Mouse (Mus musculus) midbrain, embryonic 11.5 days (tissue): ENCODE measurements around the gene Ugt1a9. TPM values are rescaled to one million over a fixed set of nuclear protein-coding genes. Genes with fewer than 3 reads are reported as not detected.
A peak's percentile ranks its signal among the peaks of the same experiment; 100 is the strongest.

ENCODE experiments used
- ATAC-seq: fragments of 200-750 bp; cut with Nextera tagmentation; 2 replicates; pipeline ENCODE4 v1.8.0; 2017; ENCODE audit warnings: moderate TSS enrichment, moderate library complexity; ENCODE audit not compliant: low FRiP score
- DNase-seq: peaks from one replicate; pipeline ENCODE4 v3.0.0; 2015; ENCODE audit warnings: low spot score; ENCODE audit errors: missing footprints
- H3K27ac ChIP-seq: fragments of 300-500 bp; sonication (generic); 2 replicates; pipeline ENCODE4 v1.5.1; 2014; ENCODE audit warnings: low read depth, low read length
- H3K27me3 ChIP-seq: fragments of 300-500 bp; sonication (generic); 2 replicates; pipeline ENCODE4 v1.6.1; 2014; ENCODE audit warnings: mild to moderate bottlenecking, low read length, moderate library complexity, mixed read lengths; ENCODE audit not compliant: control insufficient read depth, insufficient read depth
- H3K36me3 ChIP-seq: fragments of 300-500 bp; sonication (generic); 2 replicates; pipeline ENCODE4 v1.6.1; 2014; ENCODE audit warnings: mild to moderate bottlenecking, low read length, moderate library complexity, mixed read lengths; ENCODE audit not compliant: control insufficient read depth, insufficient read depth
- H3K4me1 ChIP-seq: fragments of 300-500 bp; sonication (generic); 2 replicates; pipeline ENCODE4 v1.6.1; 2014; ENCODE audit warnings: low read length; ENCODE audit not compliant: control insufficient read depth, insufficient read depth
- H3K4me2 ChIP-seq: fragments of 300-500 bp; sonication (generic); 2 replicates; pipeline ENCODE4 v1.6.1; 2014; ENCODE audit warnings: mild to moderate bottlenecking, moderate library complexity
- H3K4me3 ChIP-seq: fragments of 300-500 bp; sonication (generic); 2 replicates; pipeline ENCODE4 v1.5.1; 2014; ENCODE audit warnings: low read depth, low read length
- H3K9ac ChIP-seq: fragments of 300-500 bp; sonication (generic); 2 replicates; pipeline ENCODE4 v1.6.1; 2014; ENCODE audit warnings: low read length
- H3K9me3 ChIP-seq: fragments of 300-500 bp; sonication (generic); 2 replicates; pipeline ENCODE4 v1.6.1; 2016; ENCODE audit warnings: low read length; ENCODE audit not compliant: control insufficient read depth
- WGBS: fragments of 180-500 bp; shearing (Covaris S2); extraction: QIAGEN DNeasy Blood & Tissue Kit; methylation state at CpG from one replicate; pipeline ENCODE4 v1.1.7; 2014; 5-methylcytosine and 5-hydroxymethylcytosine counted together
- polyA plus RNA-seq: library from polyadenylated mRNA; unstranded; fragments of >200 nt; fragmentation: Nextera tagmentation; extraction: Ambion mirVana; gene quantifications from 2 replicates; pipeline ENCODE4 v1.2.1, GENCODE M21; 2014

The Ugt1a9 gene
- polyA plus RNA-seq, 1 experiment from 2014 or later = not detected

GRCm38 (mm10) chr1:88227482-88227881, 156.9 kb downstream of the Ugt1a9 start:
- H3K9me3 ChIP-seq = peaks cover 72% of the 10 kb centered on the region
- DNase-seq (no peak), ATAC-seq (no peak)
- no peak overlapping the region for H3K9ac ChIP-seq
- H3K4me2 ChIP-seq = no peak overlapping the region
- 59% methylated on average over 2 of the region's 2 CpGs for WGBS
- H3K27me3 ChIP-seq = no peaks in the 10 kb centered on the region
- no peak overlapping the region for H3K27ac ChIP-seq
- H3K4me1 ChIP-seq = no peaks in the 10 kb centered on the region
- H3K36me3 ChIP-seq = no peaks in the 10 kb centered on the region
- H3K4me3 ChIP-seq = no peak overlapping the region

- WGBS = 69% methylated on average over 7 of the region's 7 CpGs
- ATAC-seq (0 out of 2 replicates have a peak, but pooled peaks have one; percentile 8), DNase-seq (no peak)
- H3K4me1 ChIP-seq = no peaks in the 10 kb centered on the region
- no peaks in the 10 kb centered on the region for H3K36me3 ChIP-seq
- no peak overlapping the region for H3K9ac ChIP-seq
- H3K27me3 ChIP-seq = no peaks in the 10 kb centered on the region
- H3K4me2 ChIP-seq = no peak overlapping the region
- H3K9me3 ChIP-seq = peaks cover 79% of the 10 kb centered on the region
- no peak overlapping the region for H3K4me3 ChIP-seq
- H3K27ac ChIP-seq = no peak overlapping the region
Measured at GRCm38 (mm10) chr1:88228121-88228520, 157.5 kb downstream of the Ugt1a9 start.

- Histone ChIP-seq H3K36me3 (no peaks in the 10 kb centered on the region), H3K9me3 (peaks cover 93% of the 10 kb centered on the region), H3K4me1 (no peaks in the 10 kb centered on the region), H3K9ac (no peak overlapping the region), H3K4me2 (no peak overlapping the region), H3K4me3 (no peak overlapping the region), H3K27ac (no peak overlapping the region), H3K27me3 (no peaks in the 10 kb centered on the region)
- ATAC-seq (no peak), DNase-seq (no peak)
- 78% methylated on average over 3 of the region's 3 CpGs for WGBS
Measured at GRCm38 (mm10) chr1:88229566-88229965, 159.0 kb downstream of the Ugt1a9 start.

- H3K36me3 ChIP-seq = no peaks in the 10 kb centered on the region
- no peak overlapping the region for H3K4me2 ChIP-seq
- H3K27me3 ChIP-seq = no peaks in the 10 kb centered on the region
- H3K9me3 ChIP-seq = peaks cover 98% of the 10 kb centered on the region
- WGBS = 83% methylated on average over 5 of the region's 5 CpGs
- no peak overlapping the region for H3K27ac ChIP-seq
- peak; percentile 8; the same call in 1 of the 2 replicates for ATAC-seq
- no peak for DNase-seq
- no peak overlapping the region for H3K9ac ChIP-seq
- no peak overlapping the region for H3K4me3 ChIP-seq
- no peaks in the 10 kb centered on the region for H3K4me1 ChIP-seq
Measured at GRCm38 (mm10) chr1:88229986-88230385, 159.4 kb downstream of the Ugt1a9 start.

- no peaks in the 10 kb centered on the region for H3K4me1 ChIP-seq
- H3K27ac ChIP-seq = no peak overlapping the region
- H3K27me3 ChIP-seq = no peaks in the 10 kb centered on the region
- DNase-seq = no peak
- H3K9ac ChIP-seq = no peak overlapping the region
- H3K36me3 ChIP-seq = no peaks in the 10 kb centered on the region
- peaks cover 100% of the 10 kb centered on the region for H3K9me3 ChIP-seq
- ATAC-seq = no peak
- no peak overlapping the region for H3K4me2 ChIP-seq
- H3K4me3 ChIP-seq = no peak overlapping the region
- WGBS = 68% methylated on average over 7 of the region's 7 CpGs
Measured at GRCm38 (mm10) chr1:88230421-88230820, 159.8 kb downstream of the Ugt1a9 start.

- 76% methylated on average over 6 of the region's 6 CpGs for WGBS
- H3K27me3 ChIP-seq = no peaks in the 10 kb centered on the region
Measured at GRCm38 (mm10) chr1:88230981-88231802, 160.6 kb downstream of the Ugt1a9 start.

GRCm38 (mm10) chr1:88231803-88232499, 161.4 kb downstream of the Ugt1a9 start:
- Histone ChIP-seq H3K9ac (no peak overlapping the region), H3K9me3 (peaks cover 97% of the 10 kb centered on the region), H3K27ac (no peak overlapping the region), H3K4me1 (no peaks in the 10 kb centered on the region), H3K4me3 (no peak overlapping the region), H3K4me2 (no peak overlapping the region), H3K36me3 (no peaks in the 10 kb centered on the region), H3K27me3 (no peaks in the 10 kb centered on the region)
- WGBS = 67% methylated on average over 7 of the region's 7 CpGs
- DNase-seq = no peak
- ATAC-seq = no peak

More at GRCm38 (mm10) chr1:88230981-88231802, 160.6 kb downstream of the Ugt1a9 start:
- no peak overlapping the region for H3K4me2 ChIP-seq
- no peaks in the 10 kb centered on the region for H3K36me3 ChIP-seq
- H3K4me1 ChIP-seq = no peaks in the 10 kb centered on the region
- DNase-seq (no peak), ATAC-seq (no peak)
- no peak overlapping the region for H3K27ac ChIP-seq
- H3K4me3 ChIP-seq = no peak overlapping the region
- no peak overlapping the region for H3K9ac ChIP-seq
- peaks cover 100% of the 10 kb centered on the region for H3K9me3 ChIP-seq

- Histone ChIP-seq H3K36me3 (no peaks in the 10 kb centered on the region), H3K27ac (no peak overlapping the region), H3K4me3 (no peak overlapping the region), H3K27me3 (no peaks in the 10 kb centered on the region), H3K4me1 (no peaks in the 10 kb centered on the region), H3K9ac (no peak overlapping the region), H3K4me2 (no peak overlapping the region), H3K9me3 (peaks cover 97% of the 10 kb centered on the region)
- no peak for ATAC-seq
- WGBS = 55% methylated on average over 3 of the region's 3 CpGs
- DNase-seq = no peak
Measured at GRCm38 (mm10) chr1:88232664-88233380, 162.2 kb downstream of the Ugt1a9 start.
